Mouse (Mus musculus): ENCODE measurements at regions not wholly inside any gene's neighbourhood (a gene's known extent, or its start where the extent isn't known, plus 50 kb on each side); places are given as distances from the start of the nearest gene placed in this dataset.

DNA sequence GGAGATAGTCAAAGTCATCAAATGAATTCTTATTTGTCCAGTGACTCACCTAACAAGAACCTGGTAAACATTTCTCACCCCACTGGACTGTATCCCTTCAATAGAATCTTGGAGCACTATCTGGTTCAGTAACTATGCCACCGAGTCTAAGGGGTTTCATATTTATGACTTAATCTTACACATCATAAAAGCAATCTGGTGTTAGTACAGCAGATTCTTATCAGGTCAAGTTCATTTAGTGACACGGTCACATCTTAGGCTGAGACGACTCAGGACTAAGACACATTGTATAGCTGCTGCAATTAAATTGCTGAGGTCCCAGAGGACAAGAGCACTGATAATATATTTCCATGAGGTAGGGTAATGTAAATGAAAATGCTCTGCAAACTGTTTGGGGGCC, 57.4 kb upstream of the Tmem26 start:
- WGBS: 80% methylated on average over 3 of the region's 3 CpGs
- H3K9me3 ChIP-seq (ENCODE audit: control insufficient read depth, low read length): no peaks in the 10 kb centered on the region
- no peak overlapping the region for H3K4me2 ChIP-seq (ENCODE audit: low read depth, low read length)
- no peak overlapping the region for H3K27ac ChIP-seq (ENCODE audit: low read depth, low read length)
- no peak overlapping the region for H3K9ac ChIP-seq (replicated peaks; ENCODE audit: low read depth, low read length)
- ATAC-seq (ENCODE audit: low read depth): no peak
- no peaks in the 10 kb centered on the region for H3K27me3 ChIP-seq (ENCODE audit: control insufficient read depth, insufficient read depth, low read length)
- H3K4me3 ChIP-seq (ENCODE audit: low read depth, low read length): no peak overlapping the region
- no peaks in the 10 kb centered on the region for H3K36me3 ChIP-seq (ENCODE audit: control insufficient read depth, insufficient read depth, low read length)
- no peaks in the 10 kb centered on the region for H3K4me1 ChIP-seq (ENCODE audit: control insufficient read depth, insufficient read depth, low read length)

- Histone ChIP-seq H3K27me3 (ENCODE audit: control insufficient read depth, insufficient read depth, low read length) (no peaks in the 10 kb centered on the region), H3K4me1 (ENCODE audit: control insufficient read depth, insufficient read depth, low read length) (no peaks in the 10 kb centered on the region), H3K4me3 (ENCODE audit: low read depth, low read length) (no peak overlapping the region), H3K9me3 (ENCODE audit: control insufficient read depth, low read length) (no peaks in the 10 kb centered on the region), H3K27ac (ENCODE audit: low read depth, low read length) (no peak overlapping the region), H3K4me2 (ENCODE audit: low read depth, low read length) (no peak overlapping the region), H3K9ac (replicated peaks; ENCODE audit: low read depth, low read length) (no peak overlapping the region), H3K36me3 (ENCODE audit: control insufficient read depth, insufficient read depth, low read length) (no peaks in the 10 kb centered on the region)
- no peak for ATAC-seq (ENCODE audit: low read depth)
- WGBS: 77% methylated on average over 6 of the region's 6 CpGs
These were observed 54.1 kb upstream of the Tmem26 start for GRCm38 (mm10) chr10:68669330-68669729.

DNA sequence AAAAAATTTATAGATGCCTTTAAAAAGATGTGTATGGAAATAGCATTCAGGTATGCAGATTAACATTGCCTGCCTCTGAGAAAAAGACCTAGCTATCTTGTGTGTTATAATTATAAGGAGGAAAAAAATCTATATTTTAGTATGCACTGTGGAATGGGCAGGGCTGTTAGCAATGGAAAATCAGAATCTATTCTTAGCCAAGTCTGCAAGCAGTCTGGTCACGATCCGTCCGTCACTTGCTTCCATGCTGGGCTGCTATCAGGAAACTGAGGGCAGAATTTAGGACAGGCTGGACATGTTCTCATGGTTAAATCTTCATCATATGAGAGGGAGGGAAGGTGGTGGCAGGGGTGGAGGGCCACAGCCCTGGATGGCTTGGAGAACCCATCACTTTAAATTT, 53.5 kb upstream of the Tmem26 start:
- H3K4me2 ChIP-seq (ENCODE audit: low read depth, low read length): no peak overlapping the region
- ATAC-seq (ENCODE audit: low read depth): no peak
- H3K9ac ChIP-seq (replicated peaks; ENCODE audit: low read depth, low read length): no peak overlapping the region
- H3K4me1 ChIP-seq (ENCODE audit: control insufficient read depth, insufficient read depth, low read length): no peaks in the 10 kb centered on the region
- no peak overlapping the region for H3K27ac ChIP-seq (ENCODE audit: low read depth, low read length)
- no peak overlapping the region for H3K4me3 ChIP-seq (ENCODE audit: low read depth, low read length)
- 62% methylated on average over 3 of the region's 3 CpGs for WGBS
- no peaks in the 10 kb centered on the region for H3K9me3 ChIP-seq (ENCODE audit: control insufficient read depth, low read length)
- H3K36me3 ChIP-seq (ENCODE audit: control insufficient read depth, insufficient read depth, low read length): no peaks in the 10 kb centered on the region
- no peaks in the 10 kb centered on the region for H3K27me3 ChIP-seq (ENCODE audit: control insufficient read depth, insufficient read depth, low read length)

DNA sequence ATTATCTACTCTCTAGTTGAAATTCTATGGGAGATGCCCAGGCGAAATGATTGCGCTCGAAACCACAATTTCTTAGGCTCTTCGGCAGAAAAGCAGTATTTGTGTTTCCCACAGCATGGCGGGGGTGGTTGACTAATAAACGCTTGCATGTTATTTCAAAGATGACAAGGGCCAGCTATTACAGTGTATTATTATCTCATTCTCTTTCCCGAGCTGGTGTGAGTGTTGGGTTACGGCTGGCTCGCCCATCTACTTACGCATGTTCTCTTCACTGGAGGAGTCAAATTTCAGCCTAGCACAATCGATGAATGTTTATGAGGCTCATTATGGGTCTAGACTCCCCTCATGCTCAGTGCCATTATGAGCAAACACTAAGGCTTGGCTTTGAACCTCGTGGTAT, 51.2 kb upstream of the Tmem26 start:
- no peak overlapping the region for H3K4me2 ChIP-seq (ENCODE audit: low read depth, low read length)
- H3K4me3 ChIP-seq (ENCODE audit: low read depth, low read length): no peak overlapping the region
- H3K9ac ChIP-seq (replicated peaks; ENCODE audit: low read depth, low read length): no peak overlapping the region
- H3K27ac ChIP-seq (ENCODE audit: low read depth, low read length): no peak overlapping the region
- no peaks in the 10 kb centered on the region for H3K9me3 ChIP-seq (ENCODE audit: control insufficient read depth, low read length)
- H3K27me3 ChIP-seq (ENCODE audit: control insufficient read depth, insufficient read depth, low read length): no peaks in the 10 kb centered on the region
- H3K36me3 ChIP-seq (ENCODE audit: control insufficient read depth, insufficient read depth, low read length): no peaks in the 10 kb centered on the region
- no peaks in the 10 kb centered on the region for H3K4me1 ChIP-seq (ENCODE audit: control insufficient read depth, insufficient read depth, low read length)
- no peak for ATAC-seq (ENCODE audit: low read depth)
- WGBS: 67% methylated on average over 12 of the region's 12 CpGs

DNA sequence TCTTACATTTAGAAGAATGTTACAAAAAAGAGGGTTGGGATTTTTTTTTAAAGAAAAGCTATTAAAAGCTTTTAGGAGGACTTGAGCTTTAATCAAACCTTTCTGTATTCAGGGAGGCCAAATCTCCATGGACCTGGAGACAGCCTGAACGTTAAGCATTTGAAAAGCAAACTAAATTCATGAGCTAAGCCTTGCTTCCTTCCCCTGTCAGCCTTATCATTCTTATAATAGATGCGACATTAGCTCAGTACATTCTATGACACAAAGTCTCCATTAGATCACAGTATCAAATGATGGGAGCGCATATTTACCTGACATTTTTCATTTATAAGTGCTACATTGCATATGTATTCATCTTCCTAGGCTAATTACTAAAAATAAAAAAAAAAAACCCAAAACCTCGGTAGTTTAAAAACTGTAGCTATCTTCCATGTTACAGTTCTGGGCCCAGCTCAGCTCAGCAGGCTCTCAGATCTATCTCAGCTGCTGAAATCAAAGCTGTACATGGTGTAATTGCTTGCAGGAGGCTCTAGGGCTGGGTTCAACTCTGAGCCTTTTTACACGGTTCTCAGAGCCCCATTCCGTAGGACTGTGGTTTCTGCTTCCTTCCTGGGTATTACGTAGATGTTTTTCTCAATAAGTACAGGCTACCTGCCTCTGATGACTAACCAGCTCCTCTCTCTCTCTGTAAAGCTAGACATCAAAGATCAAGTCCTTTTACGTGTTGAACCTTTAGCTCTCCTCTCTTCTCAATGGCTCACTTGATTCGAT, 50.2 kb upstream of the Tmem26 start:
- H3K9ac ChIP-seq (replicated peaks; ENCODE audit: low read depth, low read length): no peak overlapping the region
- H3K36me3 ChIP-seq (ENCODE audit: control insufficient read depth, insufficient read depth, low read length): no peaks in the 10 kb centered on the region
- no peak overlapping the region for H3K4me2 ChIP-seq (ENCODE audit: low read depth, low read length)
- no peaks in the 10 kb centered on the region for H3K4me1 ChIP-seq (ENCODE audit: control insufficient read depth, insufficient read depth, low read length)
- 78% methylated on average over 9 of the region's 9 CpGs for WGBS
- no peak for ATAC-seq (ENCODE audit: low read depth)
- no peaks in the 10 kb centered on the region for H3K9me3 ChIP-seq (ENCODE audit: control insufficient read depth, low read length)
- no peaks in the 10 kb centered on the region for H3K27me3 ChIP-seq (ENCODE audit: control insufficient read depth, insufficient read depth, low read length)
- no peak overlapping the region for H3K27ac ChIP-seq (ENCODE audit: low read depth, low read length)
- H3K4me3 ChIP-seq (ENCODE audit: low read depth, low read length): no peak overlapping the region

Measured in neural tube, embryonic 14.5 days (tissue).